Mouse (Mus musculus): Measurements from ENCODE around the gene Hspa12b.

Hspa12b gene

DNA sequence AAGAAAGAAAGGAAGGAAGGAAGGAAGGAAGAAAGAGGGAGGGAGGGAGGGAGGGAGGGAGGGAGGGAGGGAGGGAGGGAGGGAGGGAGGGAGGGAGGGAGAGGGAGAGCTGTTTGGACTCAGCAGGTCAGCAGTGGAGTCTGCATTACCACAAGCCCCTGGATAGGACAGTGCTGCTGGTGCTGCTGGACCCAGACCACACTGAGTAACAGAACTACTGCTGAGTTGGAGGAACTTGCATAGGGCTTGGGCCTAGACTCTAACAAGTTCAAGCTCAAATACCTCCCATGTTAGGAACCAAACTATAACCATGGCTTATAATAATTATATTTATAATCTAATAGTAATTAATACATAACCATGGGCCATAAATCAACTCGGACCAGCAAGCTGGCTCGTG is 3.8 kb downstream of the Hspa12b start:
- DNase-seq: no peak

DNA sequence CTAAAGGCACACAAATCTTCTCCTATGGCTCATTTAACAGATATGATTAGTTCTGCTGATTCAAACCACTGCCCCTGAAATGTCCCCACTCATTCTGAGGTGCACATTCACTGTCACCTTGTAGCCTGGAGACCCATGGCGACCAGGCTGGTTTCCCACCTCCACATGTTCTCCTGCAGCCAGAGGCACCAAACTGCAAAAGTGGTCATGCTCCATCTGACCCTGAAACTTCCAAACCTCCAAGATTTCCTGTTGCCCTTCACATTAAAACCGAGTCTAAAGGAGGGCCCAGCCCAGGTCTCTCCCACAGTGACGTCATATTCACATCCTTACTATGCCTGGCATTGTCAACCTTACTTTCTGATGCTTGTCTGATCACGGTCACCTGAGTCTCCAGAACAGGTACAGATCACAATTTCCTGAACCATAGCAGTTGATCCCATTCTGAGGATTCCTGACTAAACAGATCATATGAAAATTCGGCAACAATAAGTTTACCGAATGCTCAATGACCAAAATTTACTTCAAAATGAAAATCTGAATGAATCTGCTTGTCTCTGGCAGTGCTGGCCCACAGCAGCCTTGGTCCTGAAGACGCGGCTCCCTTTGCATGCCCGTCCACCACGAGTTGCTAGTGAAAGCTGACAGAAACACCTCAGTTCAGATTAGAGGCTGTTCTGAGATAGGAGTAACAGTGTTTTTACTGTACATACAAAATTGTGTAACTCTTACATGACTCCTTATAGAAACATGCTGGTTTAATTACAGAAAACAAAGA is 5.2 kb downstream of the Hspa12b start:
- DNase-seq: no peak

DNA sequence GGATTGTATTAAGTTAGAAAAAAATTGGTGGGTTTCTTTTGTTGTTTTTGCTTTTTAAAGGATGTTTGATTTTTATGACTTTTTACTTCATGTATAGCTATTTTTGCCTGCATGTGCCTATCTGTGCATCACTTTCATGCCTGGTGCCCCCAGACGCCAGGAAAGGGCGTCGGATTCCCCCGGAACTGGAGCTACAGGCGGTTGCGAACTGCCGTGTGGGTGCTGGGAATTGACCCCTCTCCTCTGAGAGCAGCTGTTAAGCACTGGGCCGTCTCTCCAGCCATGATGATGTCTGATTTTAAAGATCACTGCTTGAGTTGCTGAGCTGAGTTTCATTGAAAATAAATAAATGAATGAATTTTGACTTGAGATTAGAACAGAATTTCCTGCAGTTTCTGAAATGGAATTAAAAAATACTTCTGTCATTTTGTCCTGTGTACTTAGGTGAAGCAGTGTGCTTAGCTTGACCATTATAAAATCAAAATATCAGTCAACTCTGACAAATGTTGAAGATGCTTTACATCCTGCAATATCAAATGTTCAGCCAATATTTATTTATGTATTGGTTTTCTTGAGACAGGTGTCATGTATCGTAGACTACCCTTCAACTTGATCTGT is 6.0 kb downstream of the Hspa12b start, which contains the start of gene Gm11037:
Gm11037 (plus strand) TSS at position 568 of the 618 bp plus-strand sequence.
- DNase-seq: no peak

DNA sequence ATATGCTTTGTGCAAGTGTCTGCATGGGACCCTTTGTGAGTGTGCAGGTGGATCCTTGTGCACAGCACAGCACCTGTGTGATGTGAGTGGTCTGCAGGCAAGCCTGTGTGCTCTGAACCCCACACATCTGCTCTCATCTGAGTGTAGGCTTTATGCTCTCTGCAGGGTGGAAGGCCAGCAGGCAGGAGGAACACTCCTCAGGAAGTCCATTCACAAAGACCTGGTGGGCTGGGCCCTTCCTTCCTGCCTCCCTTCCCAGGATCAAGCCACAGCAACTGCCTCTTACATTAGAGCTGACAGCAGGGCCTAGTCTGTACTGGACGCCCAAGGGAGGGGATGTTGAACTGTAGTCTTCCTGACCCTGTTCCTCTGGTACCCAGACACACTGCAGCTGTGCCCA is 7.3 kb downstream of the Hspa12b start:
- DNase-seq: peak; percentile 77

DNA sequence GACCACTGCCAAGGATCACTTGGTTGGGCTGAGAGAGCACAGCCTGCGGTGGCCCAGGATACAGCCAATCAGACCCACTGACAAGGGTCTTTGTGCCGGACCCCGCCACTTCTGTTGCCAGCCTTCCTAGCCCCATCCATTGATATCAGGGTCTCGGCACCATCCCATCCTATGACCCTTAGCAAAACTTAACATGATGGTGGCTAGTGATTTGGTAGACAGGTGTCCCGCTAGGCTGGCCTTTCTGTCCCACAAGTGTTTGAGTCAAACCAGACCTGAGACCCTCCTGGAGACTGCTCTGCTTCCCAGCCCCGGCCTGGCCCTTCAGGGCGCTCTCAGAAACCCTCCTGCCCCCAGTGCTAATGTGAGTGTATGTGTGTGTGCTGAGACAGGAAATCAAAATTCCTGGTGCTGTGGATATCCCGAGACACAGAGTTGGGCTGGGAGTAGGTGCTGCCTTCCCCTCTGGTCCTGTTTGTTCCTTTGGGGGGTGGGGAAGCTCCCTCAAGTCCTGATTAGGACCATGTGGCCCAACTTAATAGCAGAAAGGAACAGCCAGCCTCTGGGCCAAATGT is 7.8 kb downstream of the Hspa12b start:
- no peak for DNase-seq

DNA sequence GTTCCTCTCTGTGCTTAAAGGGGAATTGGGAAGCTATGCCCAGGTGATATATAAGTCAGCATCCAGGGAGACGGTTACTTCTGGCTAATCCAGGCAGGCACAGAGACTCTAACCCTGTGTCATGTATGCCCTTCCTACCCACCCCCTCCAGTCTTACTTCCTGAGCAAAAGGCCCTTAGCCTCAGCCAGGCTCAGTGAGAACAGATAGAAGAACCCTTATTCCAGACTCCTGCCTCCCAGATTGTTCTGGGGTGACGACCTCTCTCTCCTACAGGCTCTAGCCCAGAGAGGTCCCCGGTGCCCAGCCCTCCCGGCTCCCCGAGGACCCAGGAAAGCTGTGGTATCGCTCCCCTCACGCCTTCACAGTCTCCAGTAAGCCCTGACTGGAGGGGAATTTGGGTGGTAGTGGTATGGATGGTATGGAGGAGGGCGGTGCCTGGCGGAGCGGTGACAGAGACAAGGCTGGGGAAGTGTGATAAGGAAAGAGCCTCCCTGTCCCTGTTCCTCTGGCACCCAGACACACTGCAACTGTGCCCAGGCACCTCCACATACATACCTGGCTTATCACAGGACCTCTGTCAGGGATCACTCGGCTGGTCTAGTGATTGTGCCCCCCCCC is 8.6 kb downstream of the Hspa12b start:
- DNase-seq: no peak

DNA sequence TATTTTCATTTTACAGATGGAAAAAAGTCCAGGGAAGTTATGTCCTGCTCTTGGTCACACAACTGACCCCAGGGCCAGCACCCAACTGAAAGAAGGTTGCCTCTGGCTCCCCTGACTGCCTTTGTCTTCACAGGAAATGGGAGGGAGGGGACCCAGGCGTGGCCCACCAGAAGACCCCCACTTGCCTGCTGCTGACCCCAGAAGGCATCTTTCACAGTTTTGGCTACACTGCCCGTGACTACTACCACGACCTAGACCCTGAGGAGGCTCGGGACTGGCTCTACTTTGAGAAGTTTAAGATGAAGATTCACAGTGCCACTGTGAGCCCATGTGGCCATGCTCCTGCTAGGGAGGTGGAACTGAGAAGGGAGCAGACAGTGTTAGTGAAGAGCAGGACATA is 11.2 kb downstream of the Hspa12b start:
- DNase-seq: no peak

DNA sequence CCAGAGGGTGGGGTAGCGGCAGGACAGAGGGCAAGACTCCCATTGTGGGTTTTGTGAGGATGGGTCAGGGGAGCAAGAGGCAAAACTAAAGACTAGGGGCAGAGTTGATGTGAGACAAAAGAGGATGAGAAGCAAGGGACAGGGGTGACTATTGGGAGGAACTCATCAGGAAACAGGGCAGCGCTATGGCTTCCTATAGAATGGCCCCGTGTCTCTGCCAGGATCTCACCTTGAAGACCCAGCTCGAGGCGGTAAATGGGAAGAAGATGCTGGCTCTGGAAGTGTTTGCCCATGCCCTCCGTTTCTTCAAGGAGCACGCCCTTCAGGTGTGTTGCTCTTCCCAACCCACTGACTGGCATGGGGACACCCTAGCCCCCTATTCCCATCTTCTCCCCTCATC is 11.7 kb downstream of the Hspa12b start:
- no peak for DNase-seq

DNA sequence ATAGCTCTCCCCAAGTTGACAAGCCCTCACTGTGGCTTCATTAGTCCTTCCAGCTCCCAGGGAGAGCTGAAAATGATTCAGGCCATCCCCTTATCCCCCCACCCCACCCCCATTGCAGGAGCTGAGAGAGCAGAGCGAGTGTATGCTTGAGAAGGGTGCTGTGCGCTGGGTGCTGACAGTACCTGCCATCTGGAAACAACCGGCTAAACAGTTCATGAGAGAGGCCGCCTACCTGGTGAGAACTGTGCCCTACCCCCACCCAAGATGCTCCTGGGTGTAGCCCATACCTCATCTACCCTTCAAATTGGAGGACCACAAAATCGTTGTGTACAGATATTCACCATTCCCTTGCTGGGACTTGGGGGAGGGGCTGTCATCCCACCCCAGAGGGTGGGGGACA is 12.2 kb downstream of the Hspa12b start:
- DNase-seq: no peak

DNA sequence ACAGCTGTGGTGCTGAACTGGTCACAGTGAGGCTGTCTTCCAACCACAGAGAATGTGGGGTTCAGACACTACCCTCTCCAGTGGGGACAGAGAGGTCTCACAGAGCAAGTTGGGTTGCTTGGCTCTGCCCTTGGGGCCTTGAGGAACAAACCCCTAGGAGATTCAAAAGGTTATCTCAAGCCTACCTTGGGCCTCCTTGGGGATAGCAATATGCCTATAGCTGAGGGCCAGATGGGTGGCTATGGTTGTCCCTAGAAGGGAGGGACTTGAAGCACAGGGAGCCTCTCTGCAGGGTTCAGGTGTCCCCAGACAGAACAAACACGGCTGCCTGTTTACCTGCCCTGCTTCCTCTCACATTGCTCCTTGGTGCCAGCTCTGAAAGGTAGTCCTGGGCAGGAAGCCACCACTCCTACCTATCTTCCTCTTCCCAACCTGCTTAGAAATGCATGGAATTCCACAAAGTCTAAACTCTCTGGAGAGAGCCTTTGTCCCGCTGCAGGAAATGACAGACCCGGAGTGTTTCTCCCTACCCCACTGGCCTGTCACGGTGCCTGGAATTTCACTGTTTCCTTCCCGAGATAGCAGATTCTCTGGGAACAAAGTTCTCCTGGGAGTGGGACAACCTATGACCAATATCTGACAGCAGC is 12.9 kb downstream of the Hspa12b start:
- peak; percentile 62 for DNase-seq

DNA sequence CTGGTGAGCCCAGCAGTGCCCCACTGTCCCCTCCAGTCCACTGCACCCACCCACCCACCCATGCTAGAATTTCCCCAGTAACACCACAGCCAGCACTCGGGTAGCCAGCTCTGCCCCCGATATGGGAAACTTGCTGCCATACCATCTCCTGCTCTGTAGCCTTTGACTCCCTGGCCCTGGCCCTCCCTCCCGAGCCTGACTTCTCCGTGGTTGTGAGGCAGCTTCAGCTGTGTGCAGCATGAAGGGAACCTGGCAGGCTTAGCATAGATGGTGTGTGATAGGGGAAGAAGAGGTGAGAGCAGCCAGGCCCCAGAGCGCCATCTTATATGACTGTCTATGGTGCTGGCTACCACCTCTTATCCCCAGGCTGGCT is 13.4 kb downstream of the Hspa12b start:
- DNase-seq: no peak

DNA sequence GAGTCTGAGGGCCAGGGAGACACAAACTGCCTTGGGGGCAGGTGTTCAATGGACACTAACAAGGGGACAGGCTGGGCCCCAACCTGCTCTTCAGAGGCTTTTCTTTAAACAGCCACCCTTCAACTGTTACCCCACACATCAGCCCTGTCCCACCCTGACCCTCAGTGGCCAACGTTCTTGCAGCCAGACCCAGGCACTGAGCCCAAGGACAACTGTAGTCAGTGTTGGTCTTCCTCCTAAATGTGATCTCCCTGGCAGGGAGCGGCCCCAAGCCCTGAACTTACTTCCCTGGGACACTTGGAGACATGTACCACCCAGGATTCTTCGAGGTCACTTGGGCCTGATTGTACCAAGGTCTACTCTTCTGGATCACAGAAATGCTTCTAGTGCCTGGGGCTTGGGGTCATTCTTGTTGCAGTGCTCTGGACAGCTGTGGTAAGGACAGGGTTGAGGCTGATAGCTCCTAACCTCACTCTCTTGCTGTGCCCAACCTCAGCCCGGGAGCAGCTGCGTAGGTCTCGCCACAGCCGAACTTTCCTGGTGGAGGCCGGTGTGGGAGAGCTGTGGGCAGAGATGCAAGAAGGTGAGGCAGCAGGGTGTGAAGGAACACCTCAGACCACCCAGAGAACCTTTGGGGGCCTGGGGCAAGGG is 14.4 kb downstream of the Hspa12b start:
- no peak for DNase-seq

DNA sequence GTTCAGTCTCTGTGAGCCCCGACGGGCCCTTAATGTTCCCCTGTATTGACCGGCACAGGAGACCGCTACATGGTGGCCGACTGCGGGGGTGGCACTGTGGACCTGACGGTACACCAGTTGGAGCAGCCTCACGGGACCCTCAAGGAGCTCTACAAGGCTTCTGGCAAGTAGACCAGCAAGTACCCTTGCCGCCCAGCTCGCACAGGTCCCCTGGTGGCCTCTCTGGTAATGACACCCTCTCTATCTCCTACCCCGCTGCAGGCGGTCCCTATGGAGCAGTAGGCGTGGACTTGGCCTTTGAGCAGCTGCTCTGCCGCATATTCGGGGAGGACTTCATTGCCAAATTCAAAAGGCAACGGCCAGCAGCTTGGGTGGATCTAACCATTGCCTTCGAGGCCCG is 15.5 kb downstream of the Hspa12b start:
- peak; percentile 91 for DNase-seq

DNA sequence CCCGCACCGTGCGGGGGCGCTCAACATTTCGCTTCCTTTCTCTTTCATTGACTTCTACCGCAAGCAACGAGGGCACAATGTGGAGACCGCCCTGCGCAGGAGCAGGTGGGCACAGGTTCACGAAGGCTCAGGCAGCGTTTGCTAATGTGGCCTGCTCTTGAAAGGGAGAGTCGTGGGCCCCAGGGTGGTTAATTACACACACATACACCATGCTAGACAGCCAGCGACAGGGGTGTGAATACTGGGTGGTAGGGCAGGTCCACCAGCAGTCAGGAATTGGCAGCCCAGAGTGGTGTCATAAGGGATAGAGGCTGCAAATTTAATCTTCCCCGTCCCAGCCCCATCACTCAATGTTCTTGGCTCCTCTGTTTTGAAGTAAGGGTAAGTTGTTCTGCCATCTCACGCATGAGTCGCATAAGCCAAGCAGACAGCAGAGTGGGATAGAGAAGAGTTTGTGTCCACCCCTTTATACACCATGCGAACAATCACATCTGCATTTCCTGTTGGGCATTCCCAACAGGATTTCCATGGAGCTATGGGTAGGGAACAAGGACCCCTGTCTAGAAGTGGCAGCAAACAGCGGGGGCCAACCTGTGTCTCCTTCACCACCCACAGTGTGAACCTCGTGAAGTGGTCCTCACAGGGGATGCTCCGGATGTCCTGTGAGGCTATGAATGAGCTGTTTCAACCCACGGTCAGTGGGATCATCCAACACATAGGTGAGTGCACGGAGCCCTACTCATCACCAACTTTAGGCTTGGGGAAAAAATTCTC is 16.1 kb downstream of the Hspa12b start:
- no peak for DNase-seq

DNA sequence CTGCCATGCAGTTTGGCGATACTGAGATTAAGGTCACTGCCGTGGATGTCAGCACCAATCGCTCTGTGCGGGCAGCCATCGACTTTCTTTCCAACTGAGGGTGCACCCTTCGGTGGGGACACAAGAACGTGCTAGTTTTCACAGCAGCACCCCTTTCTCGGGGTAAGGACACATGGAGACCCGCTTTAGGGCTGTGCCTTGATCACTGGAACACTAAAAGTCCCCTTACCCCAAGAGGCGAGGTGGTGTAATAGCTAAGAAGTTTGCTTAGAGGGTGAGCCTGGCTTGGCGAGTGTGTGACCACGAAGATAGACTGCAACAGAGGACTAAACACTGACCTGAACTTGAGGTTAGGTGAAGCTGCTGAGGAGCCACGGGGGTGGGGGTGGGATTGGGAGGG is 18.0 kb downstream of the Hspa12b start:
- no peak for DNase-seq

DNA sequence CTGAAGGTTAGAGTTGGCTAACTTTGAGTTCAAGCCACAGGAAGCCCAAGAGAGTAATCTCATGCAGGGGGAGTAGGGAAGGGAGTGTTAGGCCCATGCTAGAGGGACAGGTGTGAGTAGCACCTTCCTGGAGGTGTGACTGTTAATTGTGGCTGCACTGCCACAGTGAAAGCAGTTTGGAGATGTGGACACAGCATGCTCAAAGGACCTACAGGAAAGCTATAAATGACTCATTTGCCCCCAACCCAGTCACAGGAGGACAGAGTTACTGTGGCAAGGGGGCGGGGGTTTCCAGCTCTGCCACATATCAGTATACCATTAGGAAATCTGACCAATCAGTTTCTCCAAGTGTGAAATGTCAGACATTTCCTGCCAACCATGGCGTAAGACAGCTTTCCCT is 18.5 kb downstream of the Hspa12b start:
- no peak for DNase-seq

DNA sequence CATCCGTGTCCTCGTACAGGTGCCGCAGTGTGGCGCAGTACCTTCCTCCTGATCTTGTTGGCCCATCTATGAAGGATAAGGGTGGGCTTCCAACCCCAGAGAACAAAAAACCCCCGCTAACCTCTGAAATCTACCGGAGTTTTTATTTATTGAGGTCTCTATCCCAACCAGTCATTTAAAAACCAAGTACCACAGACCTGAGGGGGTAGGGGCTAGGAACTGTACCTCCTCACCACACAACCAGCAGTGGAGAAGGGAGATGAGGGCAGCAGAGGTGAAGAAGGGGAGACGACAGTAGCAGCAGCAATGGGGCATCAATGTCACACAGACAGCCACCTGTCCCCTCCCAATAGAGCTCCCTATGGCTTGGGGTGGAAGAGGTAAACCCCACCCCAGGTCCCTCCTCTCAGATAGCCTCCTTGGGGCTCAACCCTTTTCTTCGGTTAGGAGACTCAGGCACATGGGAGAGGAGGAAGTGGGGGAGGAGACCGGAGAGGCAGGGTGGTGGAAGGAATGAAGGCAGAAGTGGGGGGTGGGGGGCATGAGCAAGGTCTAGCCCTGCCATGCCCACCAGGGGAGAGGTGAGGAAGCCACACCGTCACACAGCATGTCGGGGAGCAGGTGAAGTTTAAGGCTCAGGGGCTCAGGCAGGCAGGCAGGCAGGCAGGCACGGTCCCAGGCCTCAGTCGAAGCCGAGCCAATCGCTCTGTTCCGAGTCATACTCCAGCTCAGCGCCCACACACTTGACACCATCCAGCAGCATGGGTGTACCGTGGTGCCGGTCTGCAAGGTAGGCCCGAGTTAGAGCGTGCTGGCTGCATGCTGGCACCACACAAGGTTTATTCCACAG is 19.3 kb downstream of the Hspa12b start:
- DNase-seq: no peak

DNA sequence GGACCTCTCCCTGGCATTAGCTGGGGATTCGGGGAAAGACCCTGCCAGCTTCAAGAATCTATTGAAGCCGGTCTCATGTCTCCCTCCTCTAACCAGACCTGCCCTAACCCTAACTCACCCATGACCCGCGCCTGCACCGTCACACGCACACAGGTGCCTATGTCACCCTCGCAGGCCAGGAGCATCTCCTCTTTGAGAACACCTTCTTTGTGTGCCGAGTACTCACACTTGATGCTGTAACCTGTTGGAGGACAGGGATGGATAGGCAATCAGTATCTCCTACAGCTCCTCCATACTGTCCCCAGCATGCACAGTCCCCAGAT is 19.9 kb downstream of the Hspa12b start:
- no peak for DNase-seq

DNA sequence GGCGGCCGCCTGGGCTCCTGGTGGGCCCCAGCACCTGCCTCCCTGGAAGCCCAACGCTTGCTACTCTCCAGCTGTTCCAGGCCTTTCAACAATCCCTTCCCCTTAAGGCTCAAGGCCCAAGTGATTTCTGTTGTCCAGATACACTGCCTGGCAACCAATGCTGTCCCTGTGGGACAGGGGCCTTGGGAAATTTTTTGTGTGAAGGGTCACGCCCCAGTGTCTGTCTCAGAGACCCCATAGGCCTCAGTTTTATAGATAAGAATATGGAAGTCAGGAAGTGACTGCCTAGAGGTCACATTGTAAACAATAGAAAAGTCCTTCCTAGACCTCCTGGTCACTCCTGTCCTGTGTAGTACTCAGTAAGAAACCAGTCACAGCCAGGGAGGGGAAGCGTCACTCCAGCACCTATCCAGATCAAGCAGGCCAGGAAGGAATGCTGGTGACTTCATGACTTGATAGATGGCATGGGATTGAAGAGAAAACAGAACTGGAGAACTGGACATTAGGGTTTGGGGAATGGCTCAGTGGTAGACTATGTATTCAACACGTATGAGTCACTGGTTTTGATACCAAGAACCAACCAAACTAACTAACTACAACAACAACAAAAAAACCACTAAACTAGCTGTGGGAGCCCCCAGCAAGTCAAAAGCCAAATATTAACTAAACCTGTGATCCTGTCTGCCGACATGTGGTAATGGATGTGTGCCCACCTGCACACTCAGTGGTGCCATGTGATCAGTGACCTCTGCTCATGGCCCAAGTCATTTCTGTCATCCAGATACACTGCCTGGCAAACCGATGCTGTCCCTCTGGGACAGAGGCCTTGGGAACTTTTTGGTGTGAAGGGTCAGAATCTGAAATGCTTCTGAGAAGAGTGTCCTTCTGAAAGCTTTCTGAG is 21.5 kb downstream of the Hspa12b start:
- DNase-seq: no peak

DNA sequence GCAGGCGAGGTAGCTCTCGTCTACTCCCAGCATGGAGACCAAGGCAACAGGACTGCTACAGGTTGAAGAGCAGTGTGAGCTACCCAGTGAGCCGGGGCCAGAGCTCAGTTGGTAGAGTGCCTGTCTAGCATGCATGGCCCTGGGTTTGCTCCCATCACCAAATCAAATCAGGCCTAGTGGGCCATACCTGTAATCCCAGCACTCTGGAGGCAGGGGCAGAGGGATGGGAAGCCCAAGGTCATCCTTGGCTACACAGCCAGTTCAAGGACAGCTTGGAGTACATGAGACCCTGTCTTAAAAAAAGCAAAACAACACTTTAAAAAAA is 22.1 kb downstream of the Hspa12b start:
- no peak for DNase-seq

Measured in lung, postnatal 10 days (tissue).